9 mouse cellular contexts compared by ENCODE assay signal in genomic region chr2:23092216-23092615, GRCm38 (mm10). TPM values are rescaled to one million over a fixed set of nuclear protein-coding genes. Genes with fewer than 3 reads are reported as not detected.
DNase-seq lines count a peak whose midpoint lies in the region; ATAC-seq and TF ChIP-seq lines count a peak whose summit lies in the region.
"Had no signal": no experiment of that assay in that cellular context is flagged by ENCODE, and none has a peak within 500 bp of the region (broad histone marks: within the 10 kb centered on the region; RNA-seq: fewer than 3 reads in every experiment).

No protein-coding gene starts in this region.

- peak; percentile 30 for DNase-seq in adrenal gland, postnatal 10 days
- no peak for DNase-seq in adrenal gland, postnatal 4 days (ENCODE audit: low spot score in 2 of 2)
- peak; percentile 13 to 25 for DNase-seq in layer of hippocampus, adult 2 months (ENCODE audit: low spot score in 2 of 2)
- no peak for DNase-seq in layer of hippocampus, postnatal 25 days (ENCODE audit: extremely low spot score in 1 of 2, low spot score in 1 of 2)
- peak; percentile 44 for DNase-seq in brain, adult 2 months (ENCODE audit: low read depth, low spot score)
- DNase-seq in hindbrain, postnatal 0 days (ENCODE audit: low spot score) = peak; percentile 33
- DNase-seq in neural tube, embryonic 11.5 days (ENCODE audit: low spot score) = peak; percentile 15
- DNase-seq in right cerebral cortex, adult 18-20 months = no peak

- H3K27ac ChIP-seq in layer of hippocampus, adult 2 months = no peak overlapping the region
- H3K27ac ChIP-seq in hindbrain, postnatal 0 days = no peak overlapping the region
- no peak overlapping the region for H3K27ac ChIP-seq in neural tube, embryonic 11.5 days (ENCODE audit: low read depth, low read length)
- H3K27ac ChIP-seq: neural tube, embryonic 13.5 days had no signal

- no peaks in the 10 kb centered on the region for H3K9me3 ChIP-seq in hindbrain, postnatal 0 days (ENCODE audit: low read length)
- no peaks in the 10 kb centered on the region for H3K9me3 ChIP-seq in neural tube, embryonic 11.5 days (ENCODE audit: control insufficient read depth, low read length)
- H3K9me3 ChIP-seq: neural tube, embryonic 13.5 days had no signal

- no peak overlapping the region for H3K4me3 ChIP-seq in layer of hippocampus, adult 2 months
- H3K4me3 ChIP-seq in hindbrain, postnatal 0 days (ENCODE audit: low read length) = no peak overlapping the region
- H3K4me3 ChIP-seq in neural tube, embryonic 11.5 days (ENCODE audit: low read depth, low read length) = no peak overlapping the region
- H3K4me3 ChIP-seq: neural tube, embryonic 13.5 days had no signal

- no peak overlapping the region for H3K9ac ChIP-seq in hindbrain, postnatal 0 days (replicated peaks; ENCODE audit: low read length)
- H3K9ac ChIP-seq in neural tube, embryonic 11.5 days (ENCODE audit: low read length) = no peak overlapping the region
- H3K9ac ChIP-seq: neural tube, embryonic 13.5 days had no signal

- no peak for ATAC-seq in hindbrain, postnatal 0 days
- ATAC-seq in neural tube, embryonic 11.5 days (ENCODE audit: insufficient read depth, low FRiP score, low TSS enrichment) = no peak

- peak; percentile 76 for TF ChIP-seq CTCF in layer of hippocampus, adult 2 months (conservative IDR thresholded peaks at IDR 0.05)
- peak; percentile 73 for TF ChIP-seq CTCF in hindbrain, postnatal 0 days (IDR thresholded peaks at IDR 0.05; ENCODE audit: low read depth)

- peaks cover 35% of the 10 kb centered on the region for H3K36me3 ChIP-seq in hindbrain, postnatal 0 days (ENCODE audit: insufficient read depth, low read length)
- H3K36me3 ChIP-seq in neural tube, embryonic 11.5 days (ENCODE audit: control insufficient read depth, insufficient read depth, low read length) = peaks cover 5% of the 10 kb centered on the region; the same call in 1 of the 2 replicates

- no peaks in the 10 kb centered on the region for H3K4me1 ChIP-seq in hindbrain, postnatal 0 days (ENCODE audit: insufficient read depth, low read length)
- H3K4me1 ChIP-seq in neural tube, embryonic 11.5 days (ENCODE audit: control insufficient read depth, insufficient read depth, low read length) = no peaks in the 10 kb centered on the region
- H3K4me1 ChIP-seq: neural tube, embryonic 13.5 days had no signal

- no peak overlapping the region for H3K4me2 ChIP-seq in hindbrain, postnatal 0 days (ENCODE audit: low read depth, low read length)
- no peak overlapping the region for H3K4me2 ChIP-seq in neural tube, embryonic 11.5 days (ENCODE audit: low read depth)
- H3K4me2 ChIP-seq: neural tube, embryonic 13.5 days had no signal

- no peaks in the 10 kb centered on the region for H3K27me3 ChIP-seq in hindbrain, postnatal 0 days (ENCODE audit: insufficient read depth, low read length)
- H3K27me3 ChIP-seq in neural tube, embryonic 11.5 days (ENCODE audit: control insufficient read depth, insufficient read depth, low read length) = no peaks in the 10 kb centered on the region
- H3K27me3 ChIP-seq: neural tube, embryonic 13.5 days had no signal

- WGBS in hindbrain, postnatal 0 days = 55% methylated on average over 5 of the region's 5 CpGs
- WGBS in neural tube, embryonic 11.5 days = 56% methylated on average over 5 of the region's 5 CpGs

RNA-seq across cellular contexts. Expression of gene Acbd5, which starts 24.2 kb away (rescaled TPM):
- 10 to 100 TPM; 65.0 to 68.6 TPM for total RNA-seq in adrenal gland, postnatal 10 days (2021)
- 10 to 100 TPM; 73.3 to 73.4 TPM for total RNA-seq in adrenal gland, postnatal 4 days (2021)
- 10 to 100 TPM; 78.9 to 85.4 TPM for total RNA-seq in layer of hippocampus, adult 2 months (2021)
- 10 to 100 TPM; 79.1 to 84.2 TPM for total RNA-seq in layer of hippocampus, postnatal 25 days (2021)
- 29.7 and 30.1 TPM in 2 replicates for total RNA-seq in hindbrain, postnatal 0 days (2014; rRNA removed)
- polyA plus RNA-seq in hindbrain, postnatal 0 days (2015; fragmentation: Nextera tagmentation; extraction: Ambion mirVana) = 60.9 and 66.0 TPM in 2 replicates
- 43.5 and 45.1 TPM in 2 replicates for polyA plus RNA-seq in neural tube, embryonic 11.5 days (2014; fragmentation: Nextera tagmentation; extraction: Ambion mirVana)

RNA-seq across cellular contexts. Expression of gene Abi1, which starts 52.2 kb away (rescaled TPM):
- total RNA-seq in adrenal gland, postnatal 10 days (2021) = 10 to 100 TPM; 57.6 to 57.8 TPM
- total RNA-seq in adrenal gland, postnatal 4 days (2021) = 10 to 100 TPM; 80.8 to 87.5 TPM
- 100 to 1,000 TPM; 221 to 234 TPM for total RNA-seq in layer of hippocampus, adult 2 months (2021)
- 100 to 1,000 TPM; 221 to 244 TPM for total RNA-seq in layer of hippocampus, postnatal 25 days (2021)
- 180 and 218 TPM in 2 replicates for total RNA-seq in hindbrain, postnatal 0 days (2014; rRNA removed)
- polyA plus RNA-seq in hindbrain, postnatal 0 days (2015; fragmentation: Nextera tagmentation; extraction: Ambion mirVana) = 60.4 and 64.9 TPM in 2 replicates
- polyA plus RNA-seq in neural tube, embryonic 11.5 days (2014; fragmentation: Nextera tagmentation; extraction: Ambion mirVana) = 47.1 and 48.1 TPM in 2 replicates

Comparison
In these comparisons a context has a peak if more than half of its experiments do, and no peak if none do; other contexts are left out.
1. DNase-seq: peak in adrenal gland, postnatal 10 days (single experiment), layer of hippocampus, adult 2 months (2 of 2), brain, adult 2 months (single experiment), hindbrain, postnatal 0 days (single experiment) and neural tube, embryonic 11.5 days (single experiment); none in adrenal gland, postnatal 4 days (0 of 2), layer of hippocampus, postnatal 25 days (0 of 2) and right cerebral cortex, adult 18-20 months (single experiment).